Mouse (Mus musculus) CH12.LX (cell line): Measurements from ENCODE around the gene Sike1. TPM values are rescaled to one million over a fixed set of nuclear protein-coding genes. Genes with fewer than 3 reads are reported as not detected.

Experiments
- polyA plus RNA-seq: library from polyadenylated mRNA; unstranded; fragments of >175 nt; gene quantifications from 2 replicates; pipeline ENCODE4 v1.2.1, GENCODE M21; 2012; ENCODE audit warnings: low read depth; ENCODE audit not compliant: insufficient read length
- total RNA-seq, 2 experiments: library from RNA; depleted of rRNA; stranded (reverse); fragments of 300-350 nt in 1 of 2; fragments of >200 nt in 1 of 2; gene quantifications; 2 replicates each; pipeline ENCODE4 v1.2.3; 2012 to 2014

Gene Sike1
- total and polyA plus RNA-seq, 3 experiments, result 15.3 to 31.6 (median 28.2) TPM

Other genes with a start within 250 kb of the Sike1 start
- gene Tshb, start 213.0 kb upstream of the Sike1 start, total RNA-seq (2012; rRNA removed), result not detected in 2 replicates
- gene Tshb, start 213.0 kb upstream of the Sike1 start, total RNA-seq (2014; rRNA removed), result not detected in 2 replicates
- gene Tshb, start 213.0 kb upstream of the Sike1 start, polyA plus RNA-seq, result 0.19 TPM in 1 of 2 replicates, not detected in the other
- gene Sycp1, start 59.6 kb upstream of the Sike1 start, total RNA-seq (2012; rRNA removed), result not detected in 2 replicates
- gene Sycp1, start 59.6 kb upstream of the Sike1 start, total RNA-seq (2014; rRNA removed), result not detected in 2 replicates
- not detected in 2 replicates for gene Sycp1, start 59.6 kb upstream of the Sike1 start, polyA plus RNA-seq
- not detected in 2 replicates for gene Nr1h5, start 31.6 kb upstream of the Sike1 start, total RNA-seq (2012; rRNA removed)
- 0.08 TPM in 1 of 2 replicates, not detected in the other for gene Nr1h5, start 31.6 kb upstream of the Sike1 start, total RNA-seq (2014; rRNA removed)
- gene Nr1h5, start 31.6 kb upstream of the Sike1 start, polyA plus RNA-seq, result 0.13 TPM in 1 of 2 replicates, not detected in the other
- 196 and 213 TPM in 2 replicates for gene Csde1, start 24.7 kb downstream of the Sike1 start, total RNA-seq (2012; rRNA removed)
- gene Csde1, start 24.7 kb downstream of the Sike1 start, total RNA-seq (2014; rRNA removed), result 249 and 280 TPM in 2 replicates
- 194 and 210 TPM in 2 replicates for gene Csde1, start 24.7 kb downstream of the Sike1 start, polyA plus RNA-seq
- 49.7 and 52.5 TPM in 2 replicates for gene Nras, start 62.6 kb downstream of the Sike1 start, total RNA-seq (2012; rRNA removed)
- 47.7 and 48.2 TPM in 2 replicates for gene Nras, start 62.6 kb downstream of the Sike1 start, total RNA-seq (2014; rRNA removed)
- 69.1 and 79.3 TPM in 2 replicates for gene Nras, start 62.6 kb downstream of the Sike1 start, polyA plus RNA-seq
- gene Ampd1, start 78.3 kb downstream of the Sike1 start, total RNA-seq (2012; rRNA removed), result not detected in 2 replicates
- not detected in 2 replicates for gene Ampd1, start 78.3 kb downstream of the Sike1 start, total RNA-seq (2014; rRNA removed)
- gene Ampd1, start 78.3 kb downstream of the Sike1 start, polyA plus RNA-seq, result 0.19 and 0.38 TPM in 2 replicates
- gene Dennd2c, start 106.9 kb downstream of the Sike1 start, total RNA-seq (2012; rRNA removed), result 0.13 and 0.21 TPM in 2 replicates
- gene Dennd2c, start 106.9 kb downstream of the Sike1 start, total RNA-seq (2014; rRNA removed), result 0.19 and 0.26 TPM in 2 replicates
- 0.27 and 0.30 TPM in 2 replicates for gene Dennd2c, start 106.9 kb downstream of the Sike1 start, polyA plus RNA-seq
- gene Bcas2, start 175.9 kb downstream of the Sike1 start, total RNA-seq (2012; rRNA removed), result 65.3 and 77.6 TPM in 2 replicates
- 126 and 138 TPM in 2 replicates for gene Bcas2, start 175.9 kb downstream of the Sike1 start, total RNA-seq (2014; rRNA removed)
- 111 and 130 TPM in 2 replicates for gene Bcas2, start 175.9 kb downstream of the Sike1 start, polyA plus RNA-seq